Mouse (Mus musculus) adrenal gland, adult 8-10 months (tissue): ENCODE results near the gene Ugt1a5. TPM values are rescaled to one million over a fixed set of nuclear protein-coding genes. Genes with fewer than 3 reads are reported as not detected.
A peak's percentile ranks its signal among the peaks of the same experiment; 100 is the strongest.
"Not testable (repeated sequence)": the region's sequence is repeated elsewhere in the genome, so short reads cannot be mapped to it uniquely, and the experiment has no call there.

ENCODE experiments used
- DNase-seq: peaks from one replicate; pipeline ENCODE4 v3.0.0; 2022
- total RNA-seq, 4 experiments: library from RNA; stranded (reverse); gene quantifications; 2 replicates each; pipeline ENCODE4 v1.2.4; 2022

The Ugt1a5 gene
- total RNA-seq, 4 experiments from 2014 or later = 0.38 to 1.3 (median 0.73) TPM; not detected in 1

DNA sequence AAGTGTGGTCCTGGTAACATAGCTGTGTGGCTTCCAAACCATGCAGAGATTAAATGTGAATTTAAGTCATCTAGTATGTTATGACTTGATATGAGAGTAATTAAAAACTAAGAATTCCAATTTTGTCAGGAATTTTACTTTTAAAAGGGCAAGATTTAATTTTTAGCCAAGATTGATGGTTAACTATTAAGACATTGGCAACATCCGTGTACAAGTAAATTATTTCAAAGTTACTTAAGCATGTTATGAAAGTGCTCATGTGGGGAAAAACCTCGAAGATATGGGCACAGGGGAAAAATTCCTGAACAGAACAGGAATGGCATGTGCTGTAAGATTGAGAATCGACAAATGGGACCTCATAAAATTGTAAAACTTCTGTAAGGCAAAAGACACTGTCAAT is 31.6 kb downstream of the Ugt1a5 start:
- DNase-seq = no peak

DNA sequence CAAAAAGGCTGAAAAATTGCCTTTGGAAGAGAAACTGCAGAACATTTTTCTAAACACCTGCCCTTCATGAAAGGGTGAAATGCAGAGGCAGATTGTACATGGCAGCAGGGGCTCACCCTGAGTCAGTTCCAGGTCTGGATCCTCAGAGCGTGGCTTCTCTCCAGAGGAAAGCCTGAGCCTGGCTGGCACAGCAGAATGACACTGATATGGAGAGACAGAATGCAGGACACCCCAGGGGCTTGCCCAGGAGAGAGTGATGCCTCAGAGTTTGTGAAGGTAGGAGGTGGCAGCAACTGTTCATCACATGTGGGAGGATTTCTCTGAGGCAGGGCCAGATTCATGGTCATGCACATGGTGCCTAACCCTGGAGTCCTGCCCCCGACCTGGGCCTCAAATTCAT is 34.2 kb downstream of the Ugt1a5 start:
- no peak for DNase-seq

DNA sequence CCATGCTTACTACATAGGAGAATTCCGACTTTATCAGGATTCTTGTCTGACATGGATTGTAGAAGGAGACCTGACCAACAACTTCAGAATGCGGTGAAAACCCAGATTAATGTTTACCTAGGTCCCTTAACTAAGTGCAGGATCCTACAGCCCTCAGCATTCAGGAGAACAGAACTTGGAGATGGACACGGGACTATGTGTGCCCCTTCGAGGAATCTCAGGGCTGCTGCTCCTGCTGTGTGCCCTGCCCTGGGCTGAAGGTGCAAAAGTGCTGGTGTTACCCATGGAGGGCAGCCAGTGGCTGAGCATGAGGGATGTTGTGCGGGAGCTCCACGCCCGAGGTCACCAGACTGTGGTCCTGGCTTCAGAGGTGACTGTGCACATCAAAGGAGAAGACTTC is 34.6 kb downstream of the Ugt1a5 start, which contains the start of gene Ugt1a2:
Gene Ugt1a2 (plus strand): TSS at position 146 of the 400 bp plus-strand sequence.
- DNase-seq = no peak

DNA sequence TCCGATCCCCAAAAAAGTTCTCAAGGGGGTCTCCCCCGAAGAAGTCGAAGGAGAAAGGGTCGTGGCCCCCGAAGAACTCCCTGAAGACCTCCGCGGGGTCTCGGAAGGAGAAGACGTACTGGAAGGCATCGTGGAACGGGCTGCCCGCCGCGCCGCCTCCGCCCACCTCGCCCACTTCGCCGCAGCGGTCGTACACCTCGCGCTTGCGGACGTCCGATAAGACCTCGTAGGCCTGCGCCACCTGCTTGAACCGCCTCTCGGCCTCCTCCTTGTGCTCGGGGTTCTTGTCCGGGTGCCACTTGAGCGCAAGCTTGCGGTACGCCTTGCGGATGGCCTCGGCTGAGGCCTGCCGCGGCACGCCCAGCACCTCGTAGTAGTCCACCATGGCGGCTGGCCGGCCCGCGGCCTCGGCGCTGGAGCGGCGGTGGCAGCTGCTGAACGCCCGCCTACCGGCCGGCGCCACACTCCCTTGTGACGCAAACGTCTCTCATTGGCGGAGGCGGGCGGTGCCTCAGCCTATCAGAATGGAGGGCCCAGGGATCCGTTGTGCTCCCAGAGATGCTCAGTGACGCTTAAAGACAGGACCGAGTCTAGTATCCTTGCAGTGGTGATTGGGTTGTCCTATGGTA is 39.6 kb downstream of the Ugt1a5 start, which contains the start of gene Dnajb3:
Gene Dnajb3 (minus strand): TSS at position 489 of the 629 bp plus-strand sequence.
- DNase-seq = peak; percentile 60

DNA sequence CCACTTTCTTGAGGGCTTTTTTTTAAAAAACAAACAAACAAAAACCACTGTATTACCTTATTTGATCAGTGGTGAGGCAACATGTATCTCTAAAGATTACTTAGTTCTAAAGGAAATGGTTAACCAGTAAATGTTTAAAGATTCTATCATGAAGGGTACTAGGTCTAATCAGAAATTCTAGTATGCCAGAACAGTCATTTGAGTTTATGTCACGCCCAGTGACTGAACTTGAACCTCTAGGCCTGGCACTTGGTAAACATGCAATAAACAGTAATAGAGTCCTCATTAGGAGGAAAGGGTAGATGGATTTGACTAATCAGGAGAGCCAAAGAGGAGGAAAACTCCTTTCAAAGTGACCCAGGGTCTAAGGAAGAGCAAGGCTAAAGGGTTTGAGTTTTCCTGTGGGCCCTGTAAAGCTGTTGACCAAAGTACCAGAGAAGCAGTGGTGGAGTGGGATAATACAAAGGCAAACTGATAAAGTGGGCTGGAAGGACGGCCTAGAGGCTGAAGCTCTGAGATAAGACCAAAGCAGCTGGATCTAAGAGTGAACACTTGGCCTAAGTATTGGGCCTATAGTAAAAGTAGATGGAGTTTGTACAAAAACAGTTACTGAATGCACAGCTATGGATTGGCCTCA is 41.1 kb downstream of the Ugt1a5 start:
- DNase-seq = no peak

DNA sequence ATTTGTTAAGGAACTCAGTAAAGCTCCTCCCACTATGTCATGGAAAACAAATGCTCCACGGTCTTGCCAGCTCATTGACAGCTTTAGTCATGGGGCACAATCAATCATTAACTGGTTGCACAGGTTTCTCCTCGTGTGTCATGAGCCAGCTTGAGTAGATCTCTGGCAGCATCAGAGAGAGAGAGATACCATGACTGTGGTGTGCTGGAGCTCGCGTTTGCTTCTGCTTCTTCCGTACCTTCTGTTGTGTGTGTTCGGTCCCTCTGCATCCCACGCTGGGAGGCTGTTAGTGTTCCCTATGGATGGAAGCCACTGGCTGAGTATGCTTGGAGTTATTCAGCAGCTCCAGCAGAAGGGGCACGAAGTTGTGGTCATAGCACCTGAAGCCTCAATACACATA is 46.0 kb downstream of the Ugt1a5 start, which contains the start of gene Ugt1a1:
Gene Ugt1a1 (plus strand): TSS at position 148 of the 400 bp plus-strand sequence.
- DNase-seq = no peak

DNA sequence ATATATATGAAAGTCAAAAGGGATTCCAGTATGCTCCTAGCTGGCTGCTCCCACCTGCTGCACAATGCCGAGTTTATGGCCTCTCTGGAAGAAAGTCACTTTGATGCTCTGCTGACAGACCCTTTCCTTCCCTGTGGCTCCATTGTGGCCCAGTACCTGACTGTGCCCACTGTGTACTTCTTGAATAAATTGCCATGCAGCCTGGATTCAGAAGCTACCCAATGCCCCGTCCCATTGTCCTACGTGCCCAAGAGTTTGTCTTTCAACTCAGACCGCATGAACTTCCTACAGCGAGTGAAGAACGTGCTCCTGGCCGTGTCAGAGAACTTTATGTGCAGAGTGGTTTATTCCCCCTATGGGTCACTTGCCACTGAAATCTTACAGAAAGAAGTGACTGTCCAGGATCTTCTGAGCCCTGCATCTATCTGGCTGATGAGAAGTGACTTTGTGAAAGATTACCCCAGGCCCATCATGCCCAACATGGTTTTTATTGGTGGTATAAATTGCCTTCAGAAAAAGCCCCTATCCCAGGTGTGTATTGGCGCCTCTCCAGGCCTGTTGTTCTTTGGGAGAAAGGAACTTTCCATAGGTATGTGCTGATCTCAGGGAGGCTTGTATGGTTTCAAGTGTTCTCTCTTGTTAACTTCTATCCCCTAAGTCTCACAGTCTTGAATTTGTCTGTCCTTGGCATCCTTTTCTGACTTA is 46.7 kb downstream of the Ugt1a5 start:
- DNase-seq = no peak

DNA sequence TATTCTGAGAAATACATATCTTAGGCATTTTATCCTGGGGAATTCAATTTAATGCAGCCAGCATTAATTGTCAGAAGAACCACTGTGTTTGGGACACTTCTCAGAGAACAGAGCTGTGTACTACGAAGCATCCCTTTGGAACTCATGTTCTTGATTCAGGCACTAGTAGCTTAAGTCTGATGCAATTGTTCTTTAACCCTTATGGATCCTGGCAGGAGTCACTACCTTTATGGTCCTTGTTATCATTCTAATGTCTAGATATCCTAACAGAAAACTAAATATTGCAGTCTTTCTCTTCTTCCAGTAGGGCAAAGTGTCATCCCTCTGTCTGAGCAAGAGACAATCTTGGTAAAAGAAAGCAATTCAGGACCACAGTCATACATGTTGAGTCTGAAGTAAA is 47.2 kb downstream of the Ugt1a5 start:
- DNase-seq = no peak

DNA sequence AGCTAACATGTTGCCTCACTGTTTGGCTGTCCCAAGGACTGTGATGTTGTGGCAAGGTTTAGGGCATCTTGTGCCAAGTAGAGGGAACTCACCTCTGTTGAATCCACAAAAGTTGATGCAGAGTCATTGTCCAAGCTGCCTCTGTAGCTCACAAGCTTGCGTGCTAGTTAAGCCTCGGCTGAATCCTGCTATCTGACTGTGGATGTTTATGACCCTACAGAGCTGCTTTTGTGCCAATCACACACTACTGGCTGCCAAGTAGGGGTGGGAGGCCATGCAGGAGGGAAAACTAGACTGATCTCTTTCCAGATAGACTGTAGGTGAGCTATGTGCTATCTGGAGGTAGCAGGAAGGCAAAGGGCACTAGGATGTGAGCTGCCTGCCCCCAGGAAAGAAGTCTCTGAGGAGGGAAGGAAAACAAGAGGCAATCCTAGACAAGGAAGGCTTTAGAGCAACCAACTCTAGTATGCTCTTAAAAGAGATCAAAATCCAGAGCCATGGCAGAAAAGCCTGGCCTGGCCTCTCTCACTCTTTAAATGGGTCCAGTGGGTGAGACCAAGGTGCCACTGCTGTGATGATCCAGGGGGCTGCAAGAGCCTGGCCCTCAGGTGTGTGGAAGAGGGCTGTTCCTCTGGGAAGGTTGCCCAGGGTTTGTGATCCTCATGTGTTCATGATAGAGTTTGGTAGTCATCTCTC is 48.1 kb downstream of the Ugt1a5 start:
- DNase-seq = no peak

DNA sequence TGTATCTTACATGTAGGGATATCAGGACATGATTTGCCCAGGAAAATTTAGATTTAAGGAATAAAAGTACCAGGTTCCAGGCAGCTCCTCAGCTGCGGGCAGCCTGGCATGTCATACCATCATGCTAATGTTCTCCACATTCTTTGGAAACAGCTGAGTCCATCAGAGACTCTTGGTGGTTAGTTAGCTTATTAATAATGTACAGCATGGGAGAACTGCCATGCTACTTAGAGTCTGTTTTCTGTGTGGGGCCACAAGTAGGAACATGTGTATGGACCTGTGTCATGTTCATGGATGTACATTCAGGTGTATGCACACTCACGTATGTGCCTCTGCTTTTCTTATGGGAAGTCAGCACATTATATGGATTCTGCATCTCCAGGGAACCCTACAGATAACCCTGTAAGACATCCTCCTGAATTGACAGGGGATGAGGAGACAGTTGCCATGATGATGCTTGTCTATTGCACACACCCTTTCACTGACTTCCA is 48.7 kb downstream of the Ugt1a5 start:
- no peak for DNase-seq

DNA sequence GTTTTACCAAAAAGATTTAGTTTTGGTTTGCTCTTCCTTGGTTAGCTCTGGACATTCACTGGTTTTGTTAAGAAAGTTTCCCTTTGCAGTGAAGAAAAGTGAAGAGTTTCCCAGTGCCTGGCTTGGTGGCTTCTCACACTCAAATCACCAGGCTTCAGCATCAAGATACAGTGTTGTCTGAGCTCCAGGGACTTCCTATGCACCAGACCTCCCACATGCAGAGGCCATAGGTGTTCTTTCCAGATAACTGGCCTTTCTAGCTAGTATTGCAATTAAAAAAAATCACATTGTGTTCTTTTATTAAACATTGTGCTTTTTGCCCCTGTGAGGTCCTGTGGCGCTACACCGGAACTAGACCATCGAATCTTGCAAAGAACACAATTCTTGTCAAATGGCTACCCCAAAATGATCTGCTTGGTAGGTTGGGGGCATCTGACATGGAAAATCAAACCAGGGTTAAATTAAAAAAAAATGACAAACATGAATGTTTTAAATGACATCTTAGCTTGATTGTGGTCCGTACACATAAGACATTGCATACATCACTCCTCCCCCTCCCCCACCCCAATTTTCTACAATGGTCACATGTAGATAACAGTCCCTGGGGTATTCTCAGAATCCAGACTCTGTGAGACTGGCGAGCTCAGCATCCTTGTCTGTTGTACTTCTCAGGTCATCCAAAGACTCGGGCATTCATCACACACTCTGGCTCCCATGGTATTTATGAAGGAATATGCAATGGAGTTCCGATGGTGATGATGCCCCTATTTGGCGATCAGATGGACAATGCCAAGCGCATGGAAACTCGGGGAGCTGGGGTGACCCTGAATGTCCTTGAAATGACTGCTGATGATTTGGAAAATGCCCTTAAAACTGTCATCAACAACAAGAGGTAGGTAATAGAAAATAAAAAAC is 49.9 kb downstream of the Ugt1a5 start:
- no peak for DNase-seq

DNA sequence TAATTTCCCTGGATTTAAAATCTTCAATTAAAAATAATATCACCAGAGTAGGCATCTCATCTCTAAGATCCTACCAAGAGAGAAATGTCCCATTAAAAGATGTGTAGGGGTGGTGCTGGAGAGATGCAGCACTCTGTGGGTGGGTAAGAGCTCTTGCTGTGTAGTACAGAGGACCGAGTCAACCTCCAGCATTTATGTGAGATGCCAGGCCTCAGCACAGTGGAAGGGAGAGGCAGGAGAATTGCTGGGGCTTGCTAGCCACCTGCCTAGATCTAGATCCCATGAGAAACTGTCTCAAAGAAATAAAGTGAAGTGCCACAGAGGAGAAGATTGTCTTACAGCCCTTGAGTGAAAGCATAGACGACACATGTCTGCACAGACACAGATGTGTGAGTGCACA is 50.7 kb downstream of the Ugt1a5 start:
- no peak for DNase-seq

DNA sequence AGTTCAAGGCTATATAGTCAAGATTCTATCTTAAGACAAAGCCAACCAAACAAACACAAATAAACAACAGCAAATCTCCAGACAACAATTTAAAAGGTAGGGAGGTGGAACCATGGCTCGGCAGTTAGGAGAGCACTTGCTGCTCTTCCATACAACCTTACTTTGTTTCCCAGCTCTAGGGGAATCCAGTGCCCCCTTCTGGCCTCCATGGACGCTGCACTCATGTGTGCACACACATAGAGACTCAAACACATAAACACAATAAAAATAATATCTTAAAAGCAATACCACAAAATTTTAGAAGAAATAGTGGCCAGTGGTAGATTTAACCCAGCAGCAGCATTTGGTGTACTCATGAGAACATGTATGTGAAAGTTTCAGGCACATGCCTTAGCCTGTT is 51.3 kb downstream of the Ugt1a5 start:
- no peak for DNase-seq

DNA sequence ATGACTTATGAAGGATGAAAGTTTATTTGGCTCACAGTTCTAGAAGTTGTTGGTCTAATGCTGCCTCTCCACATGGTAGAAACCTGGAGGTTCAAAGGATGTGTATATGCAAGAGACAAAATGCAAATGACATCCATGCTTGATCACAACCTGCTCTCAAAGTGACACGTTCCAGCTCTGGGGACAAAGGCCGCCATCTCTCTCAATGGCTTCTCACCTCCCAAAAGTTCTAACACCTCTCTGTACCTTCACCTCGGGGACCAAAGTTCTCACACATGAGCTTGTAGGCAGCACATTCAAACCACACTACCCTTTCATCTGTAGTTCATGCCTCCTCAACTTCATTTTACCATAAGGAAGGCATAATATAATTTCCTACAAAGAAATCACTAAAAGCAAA is 51.8 kb downstream of the Ugt1a5 start:
- DNase-seq = no peak

DNA sequence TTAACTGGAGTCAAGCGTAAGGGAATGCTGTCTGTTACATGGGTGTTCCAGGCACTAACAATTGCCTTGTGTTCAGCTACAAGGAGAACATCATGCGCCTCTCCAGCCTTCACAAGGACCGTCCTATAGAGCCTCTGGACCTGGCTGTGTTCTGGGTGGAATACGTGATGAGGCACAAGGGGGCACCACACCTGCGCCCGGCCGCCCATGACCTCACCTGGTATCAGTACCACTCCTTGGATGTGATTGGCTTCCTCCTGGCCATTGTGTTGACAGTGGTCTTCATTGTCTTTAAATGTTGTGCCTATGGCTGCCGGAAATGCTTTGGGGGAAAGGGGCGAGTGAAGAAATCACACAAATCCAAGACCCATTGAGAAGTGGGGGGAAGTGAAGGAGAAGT is 52.2 kb downstream of the Ugt1a5 start:
- DNase-seq = no peak

DNA sequence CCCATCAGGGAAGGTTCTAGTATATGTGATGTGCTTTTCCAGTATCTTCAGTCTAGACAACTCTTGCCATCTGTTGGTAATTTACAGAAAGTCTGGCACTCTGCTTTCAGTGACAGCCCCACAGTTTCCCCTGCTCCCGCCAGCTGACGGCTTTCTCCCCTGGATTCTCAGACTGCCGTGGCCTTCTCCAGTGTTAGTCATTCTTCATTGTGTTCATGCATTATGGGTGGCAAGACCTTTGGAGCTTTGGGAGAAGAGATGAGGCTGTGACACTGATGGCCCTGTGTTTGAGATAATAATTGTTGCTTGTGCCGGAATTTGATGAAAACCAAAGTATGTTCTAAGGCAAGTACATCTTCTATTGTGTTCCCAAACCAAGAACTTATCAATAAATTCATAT is 52.8 kb downstream of the Ugt1a5 start:
- no peak for DNase-seq

DNA sequence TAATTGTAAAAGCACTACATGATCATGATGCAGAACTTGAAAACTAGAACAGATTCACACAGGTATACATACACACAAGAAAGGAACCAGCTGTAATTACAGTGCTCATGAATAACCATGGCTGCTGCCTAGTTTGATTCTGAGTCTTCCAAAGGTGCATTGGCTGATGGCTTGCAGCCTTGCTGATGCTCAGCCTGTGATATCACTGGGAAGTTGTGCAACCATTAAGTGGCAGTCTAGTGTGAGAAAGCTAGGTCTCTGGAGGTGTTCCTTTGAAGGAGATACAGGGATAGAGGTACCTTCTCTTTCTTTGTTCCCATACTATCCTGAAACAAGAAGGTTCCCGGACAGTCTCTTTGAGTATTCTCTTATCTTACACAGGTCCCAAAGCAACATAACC is 53.2 kb downstream of the Ugt1a5 start:
- no peak for DNase-seq

DNA sequence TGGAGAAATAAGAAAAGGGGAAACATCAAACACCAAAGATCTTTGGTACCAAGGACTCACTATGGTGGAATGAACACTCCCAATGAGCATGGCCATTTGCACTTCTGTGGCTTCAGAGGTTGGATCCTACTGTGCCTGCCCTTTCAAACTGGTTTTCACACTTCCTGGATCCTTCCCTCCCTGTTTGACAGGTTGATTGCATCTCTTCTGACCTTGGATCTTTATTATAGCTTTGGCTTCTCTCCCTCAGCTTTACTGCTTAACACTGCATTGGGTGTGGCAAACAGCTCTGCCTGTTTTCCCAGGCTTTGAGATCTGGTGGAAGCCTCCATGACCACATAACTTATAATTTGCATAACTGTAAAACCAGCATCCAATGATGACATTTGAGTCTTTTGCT is 54.5 kb downstream of the Ugt1a5 start:
- no peak for DNase-seq

DNA sequence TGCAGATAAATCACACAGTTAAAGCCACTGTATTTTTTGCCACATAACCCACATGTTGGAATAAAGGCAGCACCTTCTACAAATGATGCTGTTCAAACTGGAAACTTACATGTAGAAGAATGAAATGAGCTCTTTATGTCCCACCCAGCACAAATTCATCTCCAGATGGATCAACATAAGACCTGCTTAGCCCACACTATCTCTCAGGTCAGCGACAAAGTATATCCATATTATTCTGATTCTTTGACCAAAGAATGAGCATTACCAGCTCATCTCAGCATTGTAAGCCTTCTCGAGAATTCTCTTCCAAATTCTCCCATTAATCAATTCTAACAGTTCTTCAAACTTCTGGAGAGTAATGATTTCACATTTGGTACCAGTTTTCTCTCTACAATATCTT is 56.4 kb downstream of the Ugt1a5 start:
- DNase-seq = no peak

DNA sequence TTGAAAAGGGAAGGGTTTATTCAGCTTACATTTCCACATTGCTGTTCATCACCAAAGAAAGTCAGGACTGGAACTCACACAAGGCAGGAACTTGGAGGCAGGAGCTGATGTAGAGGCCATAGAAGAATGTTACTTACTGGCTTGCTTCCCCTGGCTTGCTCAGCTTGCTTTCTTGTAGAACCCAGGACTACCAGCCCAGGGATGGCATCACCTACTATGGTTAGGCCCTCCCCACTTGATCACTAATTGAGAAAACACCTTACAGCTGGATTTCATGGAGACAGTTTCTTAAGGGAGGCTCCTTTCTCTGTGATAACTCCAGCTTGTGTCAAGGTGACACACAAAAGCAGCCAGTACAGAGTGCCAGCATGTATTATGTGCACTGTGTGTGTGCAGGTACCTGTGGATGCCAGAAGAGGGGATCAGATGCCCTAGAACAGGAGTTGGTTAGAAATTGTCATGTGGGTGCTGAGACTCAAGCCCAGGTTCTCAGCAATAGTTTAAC is 57.3 kb downstream of the Ugt1a5 start:
- DNase-seq = not testable (repeated sequence)

DNA sequence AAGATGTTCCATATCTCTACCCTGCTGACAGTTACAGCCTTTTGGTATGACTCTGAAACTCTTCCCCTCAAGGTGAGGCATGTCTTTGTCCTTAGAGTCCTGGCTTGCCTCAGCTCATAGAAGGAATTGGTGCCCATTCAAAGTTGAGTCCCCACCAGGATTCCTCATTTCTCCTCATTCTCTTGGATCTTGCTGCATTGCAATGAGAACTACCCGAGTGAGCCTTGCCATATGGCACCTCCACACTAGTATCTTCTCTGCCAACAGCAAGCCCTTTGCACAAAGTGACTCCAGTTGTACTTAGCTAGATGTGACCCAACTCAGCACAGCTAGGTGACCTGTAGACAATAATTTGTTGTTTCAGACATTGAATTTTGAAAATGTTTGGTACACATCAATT is 57.8 kb downstream of the Ugt1a5 start:
- no peak for DNase-seq
